Mouse (Mus musculus): ENCODE data around the gene Cd47.

- no peak for TF ChIP-seq POLR2A (IDR thresholded peaks at IDR 0.05; ENCODE audit: insufficient read depth, low read depth, low read length)
- TF ChIP-seq CTCF (IDR thresholded peaks at IDR 0.05) = no peak
- no peak for TF ChIP-seq EP300 (IDR thresholded peaks at IDR 0.05; ENCODE audit: insufficient read depth, low read depth, low read length)
Measured at GRCm38 (mm10) chr16:49855836-49856503, 55.6 kb downstream of the Cd47 start.
